Mouse (Mus musculus): ENCODE results near the gene Tmem204.

GRCm38 (mm10) chr17:25120406-25120805 is 37.0 kb upstream of the Tmem204 start, which contains the start of gene Ptx4:
- TF ChIP-seq CTCF (IDR thresholded peaks at IDR 0.05; ENCODE audit: borderline replicate concordance, extremely low read depth, insufficient read depth, insufficient read length) (no peak), POLR2A (IDR thresholded peaks at IDR 0.05; ENCODE audit: borderline replicate concordance, extremely low read depth, insufficient read depth, insufficient read length, poor library complexity, severe bottlenecking) (no peak)
